Mouse (Mus musculus): ENCODE measurements around the gene Gm49325.

The Gm49325 gene

DNA sequence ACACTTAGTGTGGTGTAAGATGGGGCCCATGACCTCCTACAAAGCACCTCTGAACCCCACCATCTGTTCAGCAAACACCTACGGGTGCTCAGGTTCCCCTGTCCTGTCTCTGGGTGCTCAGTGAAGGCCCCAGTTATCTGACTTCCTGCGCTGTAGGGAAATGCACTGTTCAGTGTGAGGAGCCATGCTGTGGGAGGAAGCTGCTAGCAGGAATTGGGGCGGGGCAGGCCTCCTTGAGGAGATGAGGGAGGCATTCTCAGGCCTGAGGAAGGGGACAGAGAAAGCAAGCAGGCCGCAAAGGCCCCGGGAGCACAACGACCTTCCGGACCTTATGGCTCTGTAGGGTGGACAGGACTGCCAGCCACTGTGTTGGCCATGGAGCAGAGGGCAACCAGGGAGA lies 16.9 kb upstream of the Gm49325 start:
- DNase-seq (ENCODE audit: low spot score in 2 of 2) = no peak

DNA sequence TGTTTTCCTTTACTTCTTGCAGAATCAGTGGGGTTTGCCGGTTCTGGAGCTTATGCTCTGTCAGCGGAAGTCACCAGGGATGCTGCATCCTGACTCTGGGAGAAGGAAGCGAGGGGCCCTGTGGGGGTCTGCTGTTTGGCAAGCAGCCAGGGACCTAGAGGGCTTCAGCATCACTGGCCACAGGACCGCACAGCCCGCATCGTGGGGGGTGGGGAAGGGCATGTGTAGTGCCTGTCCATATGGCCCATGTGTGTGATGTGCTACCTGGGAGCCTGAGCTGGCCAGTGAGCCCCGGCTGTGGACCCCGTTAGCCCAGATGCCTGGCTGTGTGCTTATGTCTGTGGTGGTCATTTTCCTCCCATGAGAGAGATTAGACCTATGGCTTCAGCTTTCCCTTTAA lies 16.2 kb upstream of the Gm49325 start:
- no peak for DNase-seq (ENCODE audit: low spot score in 2 of 2)

DNA sequence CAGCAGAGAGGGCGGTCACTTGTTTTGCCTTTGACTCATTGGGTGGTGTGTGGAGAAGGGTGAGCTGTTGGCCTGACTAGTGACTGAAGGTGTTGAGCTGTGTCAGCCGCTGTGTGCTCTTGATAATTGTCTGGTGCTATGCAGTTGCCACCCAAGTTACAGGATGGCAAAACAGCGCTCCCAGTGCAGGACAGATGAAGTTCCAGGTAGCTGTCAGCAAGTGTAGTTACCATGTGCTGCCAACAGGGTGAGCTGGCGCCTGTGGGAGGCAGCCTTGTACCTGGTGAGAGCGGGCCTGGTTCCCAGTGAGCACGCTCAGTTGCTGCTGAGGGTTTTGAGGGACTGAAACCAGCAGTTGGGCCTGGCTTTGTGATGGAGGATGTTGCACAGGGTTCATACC lies 15.2 kb upstream of the Gm49325 start:
- peak; percentile 54 to 61 for DNase-seq (ENCODE audit: low spot score in 2 of 2)

DNA sequence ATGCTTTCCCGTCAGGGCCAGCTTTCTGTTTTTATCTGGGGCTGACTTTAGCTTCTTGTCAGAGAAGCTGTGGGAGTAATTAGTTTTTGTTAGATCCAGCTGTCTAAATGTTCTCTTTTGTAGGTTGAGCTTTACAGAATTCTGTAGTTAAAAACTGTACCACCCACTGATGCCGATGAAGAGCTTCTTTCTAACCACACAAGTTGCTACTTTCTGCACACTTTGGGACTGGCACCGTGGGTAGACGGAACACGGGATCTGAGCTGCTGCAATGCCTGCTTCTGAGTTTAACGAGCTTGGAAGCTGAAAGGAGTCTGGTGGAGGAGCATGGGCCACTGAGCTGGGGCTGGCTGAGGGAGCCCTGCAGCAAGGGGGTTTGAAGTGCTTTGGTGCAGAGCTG lies 14.5 kb upstream of the Gm49325 start:
- no peak for DNase-seq (ENCODE audit: low spot score in 2 of 2)

DNA sequence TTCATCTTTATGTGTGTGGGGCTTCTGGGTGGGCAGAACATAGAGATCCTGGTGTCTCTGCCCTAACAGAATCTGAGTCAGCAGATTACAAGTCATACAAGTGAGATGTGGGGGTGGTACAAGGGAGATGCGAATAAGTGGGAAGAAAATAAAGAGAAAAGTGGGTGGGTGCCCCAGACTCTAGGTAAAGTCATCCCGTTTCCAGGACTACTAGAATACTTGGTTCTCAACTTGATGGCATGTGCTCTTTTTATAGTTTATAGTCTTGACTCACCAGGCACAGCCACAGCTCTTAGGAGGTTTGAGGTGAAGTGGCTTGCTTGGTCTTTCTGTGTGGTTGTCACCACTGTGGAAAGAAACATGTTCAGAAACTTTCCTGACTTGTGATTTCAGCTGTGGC lies 9.9 kb upstream of the Gm49325 start:
- DNase-seq (ENCODE audit: low spot score in 2 of 2) = no peak

DNA sequence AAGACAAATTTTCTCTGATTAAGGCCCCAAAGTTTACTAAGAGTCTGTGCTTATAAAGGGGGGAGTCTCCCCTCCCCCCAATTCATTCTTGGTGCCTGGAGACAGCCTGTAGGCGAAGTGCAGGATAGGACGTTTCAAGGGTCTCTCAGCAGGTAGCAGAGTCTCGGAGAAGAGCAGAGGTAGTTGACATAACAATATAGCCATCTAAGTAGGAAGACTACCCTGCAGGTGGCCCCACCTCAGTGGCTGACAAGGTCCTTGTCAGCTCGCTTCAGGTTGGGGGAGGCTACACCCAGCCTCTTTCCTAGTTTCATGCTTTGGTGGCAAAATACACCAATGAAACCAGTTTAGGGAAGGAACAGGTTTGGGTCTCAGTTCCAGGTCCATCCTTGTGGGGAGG lies 3.0 kb upstream of the Gm49325 start:
- DNase-seq (ENCODE audit: low spot score in 2 of 2) = no peak

DNA sequence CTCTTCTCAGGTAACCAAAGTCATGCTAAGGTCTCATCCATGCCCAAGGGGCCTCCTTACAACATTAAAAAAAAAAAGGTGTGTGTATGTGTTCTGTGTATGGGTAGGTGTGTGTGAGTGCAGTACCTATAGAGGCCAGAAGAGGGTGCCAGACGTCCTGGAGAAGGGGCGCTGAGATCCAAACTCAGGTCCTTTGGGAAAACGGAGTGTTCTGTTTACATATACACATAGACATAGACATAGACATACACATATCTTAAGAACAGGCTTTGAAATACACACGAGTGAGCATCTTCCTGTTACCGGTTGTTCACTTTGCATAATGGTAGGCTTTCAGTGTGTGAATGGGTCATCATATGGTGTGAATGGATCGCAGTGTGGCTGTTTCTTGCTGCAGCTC lies 1.9 kb upstream of the Gm49325 start:
- DNase-seq (ENCODE audit: low spot score in 2 of 2) = no peak

DNA sequence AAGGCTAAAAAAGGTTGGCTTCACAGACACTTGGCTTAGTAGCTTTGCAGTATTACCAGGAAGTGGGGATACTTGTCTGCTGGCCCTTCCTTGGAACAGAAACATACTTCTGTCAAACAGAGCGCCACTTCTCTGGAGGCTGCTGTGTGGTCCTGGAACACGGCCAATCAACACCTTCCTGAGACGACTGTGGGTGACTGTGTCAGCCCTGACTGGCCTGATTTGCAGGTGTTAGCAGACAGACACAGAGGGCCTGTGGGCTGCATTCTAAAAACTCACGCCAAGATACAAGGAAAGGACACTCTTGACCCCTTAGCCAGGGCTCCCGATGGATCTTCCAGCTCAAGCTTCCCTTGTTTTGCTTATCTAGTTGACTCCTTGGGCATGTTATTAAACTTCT lies 1.0 kb upstream of the Gm49325 start:
- no peak for DNase-seq (ENCODE audit: low spot score in 2 of 2)

DNA sequence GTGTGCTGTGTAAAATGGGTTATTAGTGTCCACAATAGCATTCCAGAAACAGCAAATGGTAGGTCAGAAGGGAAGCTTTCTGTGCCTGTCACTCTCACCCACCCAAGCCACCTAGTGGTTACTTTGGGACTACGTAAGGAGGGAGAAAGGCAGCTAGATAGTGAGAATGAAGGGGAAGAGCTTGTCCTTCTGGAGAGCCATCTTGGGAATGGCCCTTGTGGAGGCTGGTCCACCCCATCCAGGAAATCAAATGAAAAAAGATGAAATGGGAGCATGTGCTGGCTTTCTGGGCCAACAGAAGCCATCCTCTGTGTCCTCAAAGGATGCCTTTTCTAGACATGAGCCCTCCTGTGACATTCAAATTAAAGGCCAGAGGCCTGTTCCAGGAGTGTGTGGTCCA lies 629 bp upstream of the Gm49325 start:
- no peak for DNase-seq (ENCODE audit: low spot score in 2 of 2)

DNA sequence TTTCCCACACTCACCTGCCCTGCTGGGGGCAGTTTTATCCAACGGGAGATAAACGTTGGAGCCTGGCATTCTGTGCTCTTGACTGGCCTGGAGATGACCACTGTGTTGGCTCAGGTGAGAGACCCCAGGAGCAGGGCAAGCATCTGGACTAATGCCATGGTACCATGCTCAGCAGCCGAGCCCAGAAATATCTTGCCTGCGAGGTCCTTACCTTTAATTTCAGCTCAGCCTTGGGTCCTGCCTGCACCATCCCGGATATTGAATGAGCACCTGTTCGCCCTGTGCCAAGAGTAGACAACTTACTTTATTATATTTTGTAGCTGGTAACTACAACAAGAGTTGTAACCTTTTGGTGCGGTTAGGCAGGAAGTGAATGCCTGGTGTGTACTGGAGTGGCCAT lies 858 bp downstream of the Gm49325 start:
- no peak for DNase-seq (ENCODE audit: low spot score in 2 of 2)

DNA sequence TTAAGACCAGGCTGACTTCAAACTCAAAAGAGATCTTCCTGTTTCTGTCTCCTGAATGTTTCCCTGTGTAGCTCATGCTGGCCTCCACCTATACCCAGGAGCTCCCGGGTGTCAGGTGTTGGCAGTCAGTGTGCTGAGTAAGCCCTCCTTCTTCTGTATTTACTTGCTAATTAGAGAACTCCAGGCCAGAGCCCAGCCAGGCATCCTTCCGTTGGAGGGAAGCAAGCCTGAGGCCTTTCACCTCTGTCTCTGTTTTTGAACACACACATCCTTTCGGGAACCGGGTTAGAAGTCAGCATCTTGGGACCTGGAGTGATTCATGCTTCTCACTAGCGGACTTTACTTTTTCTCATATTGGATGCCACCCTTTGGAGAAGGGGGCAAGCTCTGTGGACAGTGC lies 1.4 kb downstream of the Gm49325 start:
- DNase-seq (ENCODE audit: low spot score in 2 of 2) = no peak

DNA sequence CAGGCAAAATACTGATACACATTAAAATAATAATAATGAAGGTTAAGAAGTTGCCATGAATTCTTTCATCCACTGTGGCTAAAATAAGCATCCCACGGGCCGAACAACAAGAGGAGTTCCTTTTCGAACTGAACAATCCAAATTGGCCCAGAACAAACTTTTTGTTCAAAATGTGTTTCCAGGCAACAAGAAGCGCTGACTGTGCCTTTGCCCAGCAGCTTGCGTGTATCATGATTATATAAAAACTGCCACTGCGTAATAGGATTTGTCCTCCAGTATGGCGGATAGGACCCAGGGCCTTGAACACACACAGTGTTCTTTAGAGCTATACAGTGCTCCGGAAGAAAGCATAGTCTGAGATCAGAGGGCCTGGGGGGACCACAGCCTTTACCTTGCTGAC lies 2.6 kb downstream of the Gm49325 start:
- no peak for DNase-seq (ENCODE audit: low spot score in 2 of 2)

DNA sequence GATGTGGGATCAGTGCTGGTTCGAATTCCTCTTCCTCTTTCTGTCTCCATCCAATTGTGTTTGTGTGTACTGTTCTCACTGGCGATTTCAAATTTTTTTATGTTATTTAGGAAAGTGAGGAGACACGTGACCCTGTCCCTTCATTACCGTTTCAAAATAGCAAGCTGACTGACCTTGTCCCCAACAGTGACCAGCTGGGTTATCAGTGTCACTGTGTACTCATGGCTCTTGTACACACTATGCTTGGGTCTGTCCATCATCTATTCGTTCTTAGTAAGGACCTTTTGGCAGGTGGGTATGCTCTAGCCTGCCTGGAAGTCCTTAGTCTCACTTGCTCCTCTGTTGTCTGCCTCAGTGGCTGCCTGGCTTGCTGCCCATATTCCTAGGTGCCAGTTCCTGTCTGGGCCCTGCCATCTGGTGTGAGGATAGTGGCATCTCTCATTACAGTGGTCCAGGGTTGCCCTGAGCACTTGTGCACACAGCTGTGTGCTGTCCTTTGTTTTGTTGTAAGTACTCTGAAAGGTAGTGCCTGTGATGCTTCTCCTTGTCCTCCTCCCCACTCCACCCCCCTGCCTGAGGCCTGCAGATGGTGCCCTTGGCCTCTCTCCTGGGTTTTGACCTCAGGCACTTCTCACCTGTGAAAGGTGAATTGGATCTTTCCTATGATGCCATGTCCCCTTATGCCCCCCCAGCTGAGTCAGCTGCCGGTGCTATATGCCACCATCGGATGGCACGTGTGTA lies 4.4 kb downstream of the Gm49325 start:
- DNase-seq (ENCODE audit: low spot score in 2 of 2) = no peak

DNA sequence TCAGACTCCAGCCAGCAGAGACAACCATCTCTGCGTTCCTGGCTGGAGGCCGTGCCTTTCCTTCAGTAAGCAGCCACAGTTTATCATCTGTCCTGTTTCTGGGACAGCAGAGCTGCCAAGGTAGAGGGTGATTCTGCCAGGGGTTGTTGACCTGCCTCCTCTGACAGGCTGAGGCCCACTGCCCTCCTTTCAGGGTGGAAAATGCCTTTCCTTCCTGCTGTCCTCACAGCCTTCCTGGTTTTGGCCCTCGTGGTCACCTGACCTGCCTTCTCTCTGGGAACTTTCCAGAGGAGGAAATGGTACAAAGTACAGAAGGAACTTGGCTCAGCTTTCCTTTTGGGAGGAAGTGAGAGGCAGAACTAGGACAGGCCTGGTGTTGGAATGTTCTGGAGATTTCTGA lies 7.4 kb downstream of the Gm49325 start:
- DNase-seq (ENCODE audit: low spot score in 2 of 2) = no peak

DNA sequence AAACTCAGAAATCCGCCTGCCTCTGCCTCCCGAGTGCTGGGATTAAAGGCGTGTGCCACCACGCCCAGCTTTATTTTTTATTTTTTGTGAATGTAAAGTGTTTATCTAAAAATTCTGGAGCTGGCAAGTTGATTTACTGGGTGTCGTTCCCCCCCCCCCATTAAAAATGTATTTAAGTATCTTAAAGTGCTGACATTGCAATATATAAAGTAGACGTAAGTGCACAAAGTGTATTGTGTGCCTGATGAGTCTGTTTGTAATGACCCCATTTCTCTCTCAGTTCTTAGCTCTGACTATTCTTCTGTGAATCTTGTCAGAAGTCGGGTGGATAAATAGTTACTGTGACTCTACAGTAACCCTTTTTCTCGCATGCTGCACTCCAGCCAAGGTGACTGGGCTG lies 9.7 kb downstream of the Gm49325 start:
- DNase-seq (ENCODE audit: low spot score in 2 of 2) = no peak

DNA sequence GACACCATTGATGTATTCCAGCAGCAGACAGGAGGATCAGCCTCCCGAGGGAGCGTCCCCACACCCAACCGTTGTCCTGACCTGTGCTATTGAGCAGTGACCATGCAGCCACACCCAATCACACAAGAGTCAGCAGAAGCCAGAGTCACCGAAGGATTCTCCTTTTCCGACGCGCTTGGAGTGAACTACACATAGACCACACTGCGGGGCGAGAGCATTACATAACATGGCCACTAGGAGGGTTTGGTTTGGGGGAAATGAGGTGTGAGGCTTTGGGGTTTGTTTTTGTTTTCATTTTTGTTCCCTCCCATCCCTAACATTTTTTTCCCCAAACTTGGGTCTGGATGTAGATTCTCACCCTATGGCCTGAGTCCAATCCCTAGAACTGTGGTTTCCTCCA lies 10.2 kb downstream of the Gm49325 start:
- no peak for DNase-seq (ENCODE audit: low spot score in 2 of 2)

DNA sequence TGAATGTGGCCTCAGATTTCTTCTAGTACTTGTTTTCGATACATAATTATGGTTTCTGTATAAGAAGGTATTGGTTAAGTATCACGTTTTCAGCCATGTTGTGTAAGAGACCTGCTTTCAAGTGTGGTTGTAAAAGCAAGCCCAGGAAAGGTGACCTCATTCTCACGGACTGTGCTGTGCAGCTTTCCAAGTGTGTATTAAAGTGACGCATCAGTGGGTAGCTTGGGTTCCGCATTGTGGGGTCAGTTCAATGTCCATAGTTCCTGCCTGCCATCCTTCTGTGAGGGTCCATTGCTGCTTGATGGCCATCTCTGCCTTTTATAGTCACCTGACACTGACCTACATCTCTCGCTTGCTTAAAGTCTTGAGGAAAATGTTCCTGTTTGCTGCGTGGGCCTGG lies 10.9 kb downstream of the Gm49325 start:
- no peak for DNase-seq (ENCODE audit: low spot score in 2 of 2)

DNA sequence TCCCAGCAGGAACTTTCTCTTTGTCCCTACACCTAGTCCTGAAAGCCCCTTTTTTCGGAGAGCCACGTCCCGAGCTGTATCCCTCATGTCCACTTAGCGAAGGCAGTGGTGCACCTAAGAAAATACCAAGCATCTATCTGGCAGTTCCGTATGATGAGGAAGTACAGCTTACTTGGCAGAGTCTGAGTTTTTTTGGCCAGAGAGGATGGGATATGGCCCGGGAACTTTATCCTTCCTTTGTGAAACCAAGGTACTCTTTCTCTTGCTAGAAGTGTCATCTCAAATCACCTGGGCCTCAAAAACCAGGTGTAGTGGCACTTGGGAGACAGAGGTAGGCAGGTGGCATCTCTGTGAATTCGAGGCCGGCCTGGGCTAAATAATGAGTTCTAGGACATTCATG lies 15.5 kb downstream of the Gm49325 start:
- no peak for DNase-seq (ENCODE audit: low spot score in 2 of 2)

DNA sequence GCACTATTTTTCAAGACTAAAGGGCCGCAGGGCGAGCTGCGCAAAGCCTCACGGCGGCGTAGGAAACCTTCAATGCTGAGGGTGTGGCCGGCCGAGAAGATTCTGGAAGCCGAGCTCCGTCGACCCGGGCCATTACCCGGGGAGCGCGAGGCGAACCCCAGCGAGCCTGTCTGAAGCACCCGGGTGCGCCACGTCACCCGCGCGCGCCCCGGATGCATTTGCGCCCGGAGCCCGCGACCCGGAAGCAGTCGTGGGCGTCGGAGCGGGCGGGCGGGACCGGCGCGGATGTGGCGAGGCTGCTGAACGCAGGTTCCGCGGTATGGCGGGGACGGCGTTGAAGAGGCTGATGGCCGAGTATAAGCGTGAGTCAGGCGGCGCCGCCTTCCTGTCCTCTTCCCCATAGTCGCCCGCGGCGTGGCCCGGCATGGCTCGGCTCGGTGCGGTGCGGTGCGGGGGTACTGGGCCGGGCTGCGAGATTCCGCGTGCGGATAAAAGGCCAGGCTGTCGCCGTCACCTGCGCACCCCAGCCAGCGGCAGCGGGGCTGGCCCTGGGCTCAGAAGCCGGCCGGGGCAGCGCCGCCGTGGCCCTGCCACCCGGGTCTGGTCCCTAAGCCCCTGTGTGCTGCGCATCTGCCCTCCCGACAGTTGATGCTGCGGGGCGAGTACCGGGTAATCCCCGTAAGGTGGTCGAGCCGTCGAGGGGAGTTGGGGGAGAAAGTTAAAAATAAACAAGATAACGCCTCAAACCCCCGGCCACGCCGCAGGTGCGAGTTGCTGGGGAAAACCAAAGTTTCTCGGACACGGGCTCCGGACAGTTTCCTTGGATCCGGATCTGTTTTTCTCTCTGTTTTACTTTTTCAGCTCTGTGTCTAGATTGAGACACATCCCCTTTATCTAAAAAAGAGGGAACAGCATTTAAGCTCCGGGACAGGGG lies 16.3 kb downstream of the Gm49325 start, which contains the start of gene Ube2g2:
Gene Ube2g2, plus strand, starts transcription at position 221 of the 934 bp plus-strand sequence.
- peak; percentile 89 to 92 for DNase-seq (ENCODE audit: low spot score in 2 of 2)

DNA sequence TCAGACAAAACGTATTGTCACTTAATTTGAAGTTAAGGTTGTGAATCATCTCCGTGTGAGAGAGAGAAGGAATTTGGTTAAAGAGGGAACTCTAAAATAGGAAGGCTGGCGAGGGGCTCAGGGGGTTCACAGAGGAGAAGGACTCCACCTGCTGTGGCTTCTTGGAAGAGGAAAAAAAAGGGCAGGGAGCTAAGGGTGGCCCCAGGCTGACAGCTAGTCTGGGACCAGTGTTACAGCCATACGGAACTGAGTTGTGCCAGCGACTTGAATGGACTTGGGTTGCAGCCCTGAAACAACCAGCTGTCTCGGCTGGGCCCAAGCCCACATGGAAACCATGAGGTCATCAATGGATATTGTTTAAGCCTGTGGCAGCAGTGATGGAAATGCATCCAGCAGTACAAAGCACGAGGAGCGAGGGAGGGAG lies 17.1 kb downstream of the Gm49325 start:
- DNase-seq (ENCODE audit: low spot score in 2 of 2) = no peak

DNA sequence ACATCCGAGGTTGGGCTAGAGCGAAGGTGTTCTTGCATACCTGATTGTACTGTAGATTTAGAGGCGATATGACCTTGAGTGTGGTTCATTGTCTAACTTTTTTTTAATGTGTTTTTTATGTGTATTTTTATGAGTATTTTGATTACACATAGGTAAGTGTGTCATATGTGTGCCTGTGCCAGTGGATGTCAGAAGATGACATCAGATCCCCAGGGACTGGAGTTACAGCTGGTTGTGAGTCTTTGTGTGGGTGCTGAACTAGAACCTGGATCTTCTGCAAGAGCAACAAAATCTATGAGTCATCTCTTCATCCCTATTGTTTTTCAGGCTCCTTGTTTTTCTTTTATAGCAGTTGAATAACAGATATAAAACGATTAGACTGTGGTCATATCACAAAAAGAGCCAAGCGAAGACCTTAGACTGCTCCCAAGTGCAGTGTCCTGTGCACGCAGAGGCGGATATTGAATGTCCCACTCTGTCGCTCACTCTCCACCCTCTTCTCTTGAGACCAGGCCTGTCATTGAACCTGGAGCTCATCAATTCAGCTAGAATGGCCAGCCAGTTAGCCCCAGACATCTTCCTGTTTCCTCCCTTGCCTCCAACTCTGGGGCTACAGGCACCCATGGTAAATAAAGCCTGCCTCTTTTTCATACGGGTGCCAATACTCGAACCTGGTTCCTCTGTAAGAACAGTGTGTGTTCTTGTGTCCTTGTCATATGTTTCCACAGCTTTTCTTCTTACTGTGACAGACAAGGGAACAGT lies 17.8 kb downstream of the Gm49325 start:
- no peak for DNase-seq (ENCODE audit: low spot score in 2 of 2)

DNA sequence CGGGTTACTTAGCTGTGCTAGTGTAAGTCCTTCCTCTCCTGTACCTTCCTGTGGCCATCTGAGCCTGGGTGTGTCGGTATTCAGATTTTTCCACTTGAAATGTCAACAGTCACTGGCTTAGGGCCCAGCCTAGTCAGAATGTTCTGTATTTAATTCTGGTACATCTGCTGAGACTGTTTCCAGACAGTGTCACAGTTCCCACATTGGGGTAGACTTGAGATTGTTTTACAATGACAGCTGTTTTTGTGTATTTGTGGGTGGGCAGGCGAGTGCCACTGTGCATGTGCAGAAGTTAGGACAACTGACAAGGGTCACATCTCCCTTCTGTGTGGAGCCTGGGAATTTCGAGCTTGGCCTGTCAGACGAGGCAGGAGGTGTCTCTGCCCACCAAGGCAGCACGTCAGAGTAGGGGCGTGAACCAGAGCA lies 18.6 kb downstream of the Gm49325 start:
- no peak for DNase-seq (ENCODE audit: low spot score in 2 of 2)

Measured in spleen, postnatal 14 days (tissue).